Mouse (Mus musculus): ENCODE measurements around the gene Adam1a.

- TF ChIP-seq CTCF (IDR thresholded peaks at IDR 0.05; ENCODE audit: control insufficient read depth, insufficient read depth, low read length), result no peak
- no peak for TF ChIP-seq POLR2A (IDR thresholded peaks at IDR 0.05; ENCODE audit: borderline replicate concordance, control insufficient read depth, low read depth, low read length)
Observed at GRCm38 (mm10) chr5:121518983-121519382, 26.3 kb downstream of the Adam1a start.

Measured in bone marrow, adult 2 months (tissue).